Mouse (Mus musculus) erythroblast, embryonic 14.5 days (primary cell): ENCODE results near the gene Pnpla6. TPM values are rescaled to one million over a fixed set of nuclear protein-coding genes. Genes with fewer than 3 reads are reported as not detected.

Experiments
- H3K27me3 ChIP-seq: 2 replicates; pipeline ENCODE4 v1.6.1; 2012; ENCODE audit warnings: inconsistent platforms; ENCODE audit not compliant: control insufficient read depth
- H3K36me3 ChIP-seq: 2 replicates; pipeline ENCODE4 v1.6.1; 2012; ENCODE audit warnings: mild to moderate bottlenecking, inconsistent platforms; ENCODE audit not compliant: control insufficient read depth
- H3K4me1 ChIP-seq: 2 replicates; pipeline ENCODE4 v1.6.1; 2012; ENCODE audit warnings: inconsistent platforms; ENCODE audit not compliant: control insufficient read depth
- H3K4me3 ChIP-seq: replicated peaks from 2 replicates; pipeline ENCODE3; 2012; ENCODE audit warnings: moderate library complexity, mild to moderate bottlenecking, inconsistent platforms
- H3K9me3 ChIP-seq: 2 replicates; pipeline ENCODE4 v1.6.1; 2012; ENCODE audit warnings: low read length, inconsistent platforms, mixed read lengths; ENCODE audit not compliant: control insufficient read depth
- GATA1 ChIP-seq: IDR thresholded peaks from 2 replicates; pipeline ENCODE4 v1.6.1; 2012; ENCODE audit warnings: low read length, inconsistent platforms, mixed read lengths
- TAL1 ChIP-seq: IDR thresholded peaks from 3 replicates; pipeline ENCODE4 v1.6.1; 2012; ENCODE audit warnings: low read length, inconsistent platforms, mixed read lengths
- polyA plus RNA-seq: library from polyadenylated mRNA; stranded (reverse); fragments of >175 nt; gene quantifications from 2 replicates; pipeline ENCODE4 v1.2.3, GENCODE M21; 2012

The Pnpla6 gene
- polyA plus RNA-seq, 1 experiment = 1.7 TPM

DNA sequence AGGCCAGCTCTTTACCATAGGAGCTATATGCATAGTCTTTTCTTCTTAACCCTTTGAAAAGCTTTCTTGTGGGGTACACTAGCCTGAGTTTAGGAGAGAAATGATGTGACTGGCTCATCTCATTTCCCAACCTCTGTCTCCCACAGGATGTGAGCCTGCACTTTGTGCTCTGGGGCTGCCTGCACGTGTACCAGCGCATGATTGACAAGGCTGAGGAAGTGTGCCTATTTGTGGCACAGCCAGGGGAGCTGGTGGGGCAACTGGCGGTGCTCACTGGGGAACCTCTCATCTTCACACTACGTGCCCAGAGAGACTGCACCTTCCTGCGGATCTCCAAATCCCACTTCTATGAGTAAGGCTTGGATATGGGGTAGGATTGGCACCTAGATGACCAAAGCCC lies 15.6 kb downstream of the Pnpla6 start:
- Histone ChIP-seq H3K4me1 (peaks cover 20% of the 10 kb centered on the region), H3K4me3 (no peak overlapping the region), H3K9me3 (no peaks in the 10 kb centered on the region), H3K27me3 (no peaks in the 10 kb centered on the region), H3K36me3 (peaks cover 75% of the 10 kb centered on the region)
- no peak for TF ChIP-seq TAL1
- TF ChIP-seq GATA1 = no peak

DNA sequence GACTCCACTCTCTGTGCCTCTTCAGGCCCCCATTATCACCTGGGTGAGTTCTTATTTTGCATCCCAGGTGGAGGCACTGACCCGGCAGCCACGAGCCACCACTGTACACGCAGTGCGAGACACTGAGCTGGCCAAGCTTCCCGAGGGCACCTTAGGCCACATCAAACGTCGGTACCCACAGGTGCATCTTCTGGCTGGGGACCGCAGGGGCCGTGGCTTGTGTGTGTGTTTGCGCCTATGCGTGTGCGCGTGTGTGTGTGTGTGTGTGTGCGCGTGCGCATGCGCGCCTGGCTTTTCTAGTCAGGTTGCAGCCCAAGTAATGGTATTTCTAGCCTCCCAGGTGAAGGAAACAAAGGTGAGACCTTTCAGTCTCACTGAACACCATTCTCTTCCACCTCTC lies 16.8 kb downstream of the Pnpla6 start:
- H3K9me3 ChIP-seq = no peaks in the 10 kb centered on the region
- no peaks in the 10 kb centered on the region for H3K27me3 ChIP-seq
- H3K4me1 ChIP-seq = peaks cover 27% of the 10 kb centered on the region
- no peak overlapping the region for H3K4me3 ChIP-seq
- peaks cover 76% of the 10 kb centered on the region for H3K36me3 ChIP-seq
- TF ChIP-seq GATA1 (no peak), TAL1 (no peak)

DNA sequence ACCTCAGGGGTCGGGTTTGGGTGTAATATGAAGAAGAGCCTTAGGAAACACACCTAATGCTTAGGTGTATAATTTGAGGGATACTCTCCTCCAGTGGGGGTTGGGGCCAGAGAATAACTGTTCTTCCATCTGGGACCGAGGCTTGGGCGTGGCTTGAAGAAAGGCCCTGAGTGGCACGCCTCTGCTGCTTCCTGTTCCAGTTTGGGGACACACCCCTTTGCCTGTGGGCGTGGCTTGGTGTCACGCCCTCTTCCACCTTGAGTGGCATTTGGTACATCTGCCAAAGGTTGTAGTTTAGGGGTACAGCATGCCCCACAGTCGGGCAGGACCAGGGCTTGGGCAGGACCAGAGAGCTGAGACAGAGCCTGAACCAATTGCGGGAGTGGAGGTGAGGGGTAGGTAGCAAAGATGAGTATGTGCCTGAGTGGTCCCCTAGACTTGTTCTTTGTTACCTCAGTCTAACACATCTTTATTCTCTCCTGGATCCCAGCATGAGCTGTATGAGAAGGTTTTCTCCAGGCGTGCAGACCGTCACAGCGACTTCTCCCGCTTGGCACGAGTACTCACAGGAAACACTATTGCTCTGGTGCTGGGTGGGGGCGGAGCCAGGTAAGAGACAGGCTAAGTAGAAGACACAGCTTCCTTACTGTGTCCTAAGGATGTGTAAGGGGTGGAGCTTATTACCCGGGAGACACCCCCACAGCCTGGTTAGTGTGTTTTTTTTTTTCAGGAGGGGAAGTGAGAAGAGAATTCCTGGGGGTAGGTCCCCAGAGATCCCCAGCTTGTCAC lies 21.1 kb downstream of the Pnpla6 start:
- Histone ChIP-seq H3K9me3 (no peaks in the 10 kb centered on the region), H3K27me3 (no peaks in the 10 kb centered on the region), H3K4me3 (peak overlapping the region; percentile 12), H3K36me3 (peaks cover 91% of the 10 kb centered on the region), H3K4me1 (peaks cover 21% of the 10 kb centered on the region)
- TF ChIP-seq TAL1 (no peak), GATA1 (no peak)

DNA sequence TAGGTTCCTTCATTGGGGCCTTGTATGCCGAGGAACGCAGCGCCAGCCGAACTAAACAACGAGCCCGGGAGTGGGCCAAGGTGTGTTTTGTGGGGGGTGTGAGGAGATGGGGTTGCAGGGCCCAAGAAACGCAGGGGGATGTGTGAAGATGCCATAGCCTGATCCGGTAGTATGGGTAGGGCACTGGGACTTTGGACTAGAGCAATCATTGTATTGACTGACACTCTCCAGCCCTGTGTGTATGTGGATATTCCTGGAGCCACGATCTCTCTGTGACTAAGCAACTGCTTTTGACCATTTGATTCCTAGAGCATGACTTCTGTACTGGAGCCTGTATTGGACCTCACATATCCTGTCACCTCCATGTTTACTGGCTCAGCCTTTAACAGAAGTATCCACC lies 21.8 kb downstream of the Pnpla6 start:
- no peak for TF ChIP-seq GATA1
- TF ChIP-seq TAL1 = no peak
- Histone ChIP-seq H3K36me3 (peaks cover 91% of the 10 kb centered on the region), H3K27me3 (no peaks in the 10 kb centered on the region), H3K4me3 (no peak overlapping the region), H3K9me3 (no peaks in the 10 kb centered on the region), H3K4me1 (peaks cover 21% of the 10 kb centered on the region)

DNA sequence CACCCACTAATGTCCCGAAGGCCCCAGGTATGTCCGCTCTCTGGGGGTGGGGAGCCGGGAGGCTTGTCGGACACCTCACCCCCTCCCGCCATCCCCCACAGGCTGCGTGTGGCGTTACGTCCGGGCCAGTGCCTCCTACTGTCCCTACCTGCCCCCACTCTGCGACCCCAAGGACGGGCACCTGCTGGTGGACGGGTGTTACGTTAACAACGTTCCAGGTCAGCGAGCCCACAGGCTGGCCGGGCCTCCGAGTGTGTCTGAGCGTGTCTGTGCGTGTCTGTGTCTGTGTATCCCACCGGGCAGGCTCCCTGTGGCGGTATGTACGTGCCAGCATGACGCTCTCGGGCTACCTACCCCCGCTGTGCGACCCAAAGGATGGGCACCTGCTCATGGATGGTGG lies 22.5 kb downstream of the Pnpla6 start:
- Histone ChIP-seq H3K4me1 (peaks cover 21% of the 10 kb centered on the region), H3K9me3 (no peaks in the 10 kb centered on the region), H3K27me3 (no peaks in the 10 kb centered on the region), H3K36me3 (peaks cover 87% of the 10 kb centered on the region), H3K4me3 (no peak overlapping the region)
- no peak for TF ChIP-seq GATA1
- TF ChIP-seq TAL1 = no peak

DNA sequence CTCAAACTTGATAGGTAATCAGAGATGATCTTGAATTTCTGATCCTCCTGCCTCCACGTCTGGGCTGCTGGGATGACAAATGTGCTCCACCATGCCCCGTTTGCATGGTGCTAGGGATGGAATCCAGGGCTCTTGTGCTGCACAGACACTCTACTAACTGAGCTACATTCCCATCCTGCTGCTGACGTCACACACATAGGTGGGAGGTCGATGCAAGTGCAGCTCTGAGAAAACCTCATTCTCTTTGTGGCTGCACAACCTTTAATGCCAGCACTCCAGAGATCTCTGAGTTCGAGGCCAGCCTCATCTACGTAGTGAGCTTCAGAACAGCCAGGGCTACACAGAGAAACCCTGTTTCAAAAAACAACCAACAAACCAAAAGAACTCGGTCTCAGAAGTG lies 24.0 kb downstream of the Pnpla6 start:
- no peak for TF ChIP-seq TAL1
- TF ChIP-seq GATA1 = no peak
- no peak overlapping the region for H3K4me3 ChIP-seq
- H3K9me3 ChIP-seq = no peaks in the 10 kb centered on the region
- H3K4me1 ChIP-seq = peaks cover 21% of the 10 kb centered on the region
- peaks cover 89% of the 10 kb centered on the region for H3K36me3 ChIP-seq
- no peaks in the 10 kb centered on the region for H3K27me3 ChIP-seq

DNA sequence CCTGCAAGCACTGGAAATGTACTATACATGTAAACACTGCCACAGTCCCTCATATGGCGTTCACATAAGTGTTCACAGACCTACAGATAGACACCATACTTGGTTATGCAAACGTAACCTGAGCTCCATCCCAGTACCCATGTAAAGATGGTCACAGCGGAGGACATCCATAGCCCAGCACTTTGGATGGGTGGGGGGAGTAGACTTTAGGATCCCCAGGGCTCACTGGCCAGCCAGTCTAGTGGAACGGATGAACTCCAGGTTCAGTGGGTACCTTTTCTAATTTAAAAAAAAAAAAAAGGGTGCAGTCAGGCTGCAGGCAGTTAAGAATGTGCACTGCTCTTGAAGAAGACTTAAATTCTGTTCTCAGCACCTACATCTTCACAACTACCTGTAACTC lies 24.9 kb downstream of the Pnpla6 start:
- H3K4me1 ChIP-seq = peaks cover 18% of the 10 kb centered on the region
- no peak for TF ChIP-seq GATA1
- H3K27me3 ChIP-seq = no peaks in the 10 kb centered on the region
- H3K36me3 ChIP-seq = peaks cover 93% of the 10 kb centered on the region
- no peaks in the 10 kb centered on the region for H3K9me3 ChIP-seq
- no peak overlapping the region for H3K4me3 ChIP-seq

DNA sequence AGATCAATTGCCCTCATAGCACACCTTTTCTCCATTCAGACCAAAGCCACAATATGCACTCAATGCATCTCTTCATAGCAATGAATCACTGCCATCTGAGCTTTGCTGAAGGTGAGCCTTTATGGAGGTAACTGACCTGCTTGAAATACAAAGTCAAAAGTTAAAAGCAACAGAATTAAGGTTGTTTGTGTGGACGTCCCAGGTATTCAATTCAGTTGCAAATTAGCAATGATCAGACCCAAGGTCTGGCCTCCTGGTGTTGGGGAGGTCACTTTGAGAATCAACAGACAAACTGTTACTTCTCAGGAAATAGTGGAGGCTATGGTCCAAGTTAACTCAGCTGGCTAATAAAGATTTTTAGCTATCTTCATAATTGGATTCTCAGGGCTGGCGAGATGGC lies 31.3 kb downstream of the Pnpla6 start:
- Histone ChIP-seq H3K36me3 (peaks cover 34% of the 10 kb centered on the region), H3K4me1 (no peaks in the 10 kb centered on the region), H3K9me3 (no peaks in the 10 kb centered on the region), H3K27me3 (no peaks in the 10 kb centered on the region), H3K4me3 (no peak overlapping the region)
- no peak for TF ChIP-seq TAL1
- no peak for TF ChIP-seq GATA1

DNA sequence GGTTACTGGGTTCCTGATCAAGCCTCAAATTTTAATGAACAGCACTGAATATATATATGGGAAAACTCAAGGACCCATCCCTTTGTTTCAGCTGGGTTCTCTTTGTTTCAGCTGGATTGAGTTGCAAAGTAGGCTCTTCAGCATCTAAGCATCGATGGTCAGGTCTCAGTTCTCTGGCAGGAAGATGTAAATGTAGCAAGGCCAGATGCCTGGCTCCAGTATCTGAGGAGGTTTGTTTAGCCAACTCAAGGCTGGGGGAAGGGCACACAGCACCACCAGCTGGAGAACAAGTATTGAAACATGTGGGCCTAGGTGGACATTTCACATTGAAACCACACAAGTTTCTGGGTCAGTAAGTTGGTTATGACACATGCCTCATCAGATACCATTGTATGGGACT lies 37.1 kb downstream of the Pnpla6 start:
- no peaks in the 10 kb centered on the region for H3K4me1 ChIP-seq
- H3K9me3 ChIP-seq = peaks cover 3% of the 10 kb centered on the region; the same call in 1 of the 2 replicates
- no peaks in the 10 kb centered on the region for H3K36me3 ChIP-seq
- no peak for TF ChIP-seq GATA1
- TF ChIP-seq TAL1 = no peak
- H3K27me3 ChIP-seq = no peaks in the 10 kb centered on the region
- H3K4me3 ChIP-seq = no peak overlapping the region

DNA sequence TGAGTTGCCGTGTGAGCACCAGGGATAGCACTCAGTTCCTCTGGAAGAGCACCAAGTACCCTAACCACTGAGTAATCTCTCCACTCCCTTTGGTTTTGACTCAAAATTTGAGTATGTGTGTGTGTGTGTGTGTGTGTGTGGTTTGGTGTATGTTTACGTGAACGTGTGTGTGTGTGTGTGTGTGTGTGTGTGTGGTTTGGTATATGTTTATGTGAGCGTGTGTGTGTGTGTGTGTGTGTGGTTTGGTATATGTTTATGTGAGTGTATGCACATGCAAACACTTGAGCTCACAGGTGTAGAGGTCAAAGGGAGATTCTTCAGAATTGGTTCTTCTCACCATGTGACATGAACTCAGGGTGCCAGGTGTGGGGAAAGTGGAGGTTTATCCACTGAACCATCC lies 40.9 kb downstream of the Pnpla6 start:
- TF ChIP-seq GATA1 = no peak
- Histone ChIP-seq H3K9me3 (peaks cover 3% of the 10 kb centered on the region; the same call in 1 of the 2 replicates), H3K27me3 (no peaks in the 10 kb centered on the region)

More for the DNA sequence above, 40.9 kb downstream of the Pnpla6 start:
- no peaks in the 10 kb centered on the region for H3K36me3 ChIP-seq
- H3K4me1 ChIP-seq = no peaks in the 10 kb centered on the region
- H3K4me3 ChIP-seq = no peak overlapping the region
